Mouse (Mus musculus) embryonic facial prominence, embryonic 14.5 days (tissue): ENCODE measurements around the gene Csnk2b. TPM values are rescaled to one million over a fixed set of nuclear protein-coding genes. Genes with fewer than 3 reads are reported as not detected.
A peak's percentile ranks its signal among the peaks of the same experiment; 100 is the strongest.

Experiments
- ATAC-seq: fragments of 200-750 bp; cut with Nextera tagmentation; 2 replicates; pipeline ENCODE4 v1.8.0; 2017; ENCODE audit warnings: low read depth, moderate number of reproducible peaks, moderate TSS enrichment
- DNase-seq: peaks from one replicate; pipeline ENCODE4 v3.0.0-alpha.2; 2015; ENCODE audit warnings: low spot score
- H3K27ac ChIP-seq: fragments of 300-500 bp; sonication (generic); replicated peaks from 2 replicates; pipeline ENCODE4 v1.5.1; 2014; ENCODE audit warnings: low read depth, mild to moderate bottlenecking, low read length, moderate library complexity
- H3K27me3 ChIP-seq: fragments of 300-500 bp; sonication (generic); replicated peaks from 2 replicates; pipeline ENCODE4 v1.6.1; 2014; ENCODE audit warnings: low read length; ENCODE audit not compliant: control insufficient read depth, insufficient read depth
- H3K36me3 ChIP-seq: fragments of 300-500 bp; sonication (generic); 2 replicates; pipeline ENCODE4 v1.6.1; 2014; ENCODE audit warnings: low read length, mixed read lengths; ENCODE audit not compliant: control insufficient read depth, insufficient read depth
- H3K4me1 ChIP-seq: fragments of 300-500 bp; sonication (generic); 2 replicates; pipeline ENCODE4 v1.6.1; 2014; ENCODE audit warnings: antibody characterized with exemption, low read length; ENCODE audit not compliant: control insufficient read depth, insufficient read depth
- H3K4me2 ChIP-seq: fragments of 300-500 bp; sonication (generic); 2 replicates; pipeline ENCODE4 v1.6.1; 2014; ENCODE audit warnings: low read depth, mild to moderate bottlenecking, low read length, moderate library complexity, mixed read lengths
- H3K4me3 ChIP-seq: fragments of 300-500 bp; sonication (generic); 2 replicates; pipeline ENCODE4 v1.5.1; 2014; ENCODE audit warnings: low read depth, mild to moderate bottlenecking, low read length
- H3K9ac ChIP-seq: fragments of 300-500 bp; sonication (generic); 2 replicates; pipeline ENCODE4 v1.6.1; 2014; ENCODE audit warnings: low read depth, mild to moderate bottlenecking, low read length, moderate library complexity, mixed read lengths
- H3K9me3 ChIP-seq: fragments of 300-500 bp; sonication (generic); 2 replicates; pipeline ENCODE4 v1.6.1; 2016; ENCODE audit warnings: low read length; ENCODE audit not compliant: control insufficient read depth
- WGBS: fragments of 180-500 bp; shearing (Covaris S2); extraction: QIAGEN DNeasy Blood & Tissue Kit; methylation state at CpG from one replicate; pipeline ENCODE4 v1.1.7; 2014; 5-methylcytosine and 5-hydroxymethylcytosine counted together
- polyA plus RNA-seq: library from polyadenylated mRNA; unstranded; fragments of >200 nt; fragmentation: Nextera tagmentation; extraction: Ambion mirVana; gene quantifications from 2 replicates; pipeline ENCODE4 v1.2.1, GENCODE M21; 2014

Gene Csnk2b
- polyA plus RNA-seq, 1 experiment from 2014 or later = 279 TPM

DNA sequence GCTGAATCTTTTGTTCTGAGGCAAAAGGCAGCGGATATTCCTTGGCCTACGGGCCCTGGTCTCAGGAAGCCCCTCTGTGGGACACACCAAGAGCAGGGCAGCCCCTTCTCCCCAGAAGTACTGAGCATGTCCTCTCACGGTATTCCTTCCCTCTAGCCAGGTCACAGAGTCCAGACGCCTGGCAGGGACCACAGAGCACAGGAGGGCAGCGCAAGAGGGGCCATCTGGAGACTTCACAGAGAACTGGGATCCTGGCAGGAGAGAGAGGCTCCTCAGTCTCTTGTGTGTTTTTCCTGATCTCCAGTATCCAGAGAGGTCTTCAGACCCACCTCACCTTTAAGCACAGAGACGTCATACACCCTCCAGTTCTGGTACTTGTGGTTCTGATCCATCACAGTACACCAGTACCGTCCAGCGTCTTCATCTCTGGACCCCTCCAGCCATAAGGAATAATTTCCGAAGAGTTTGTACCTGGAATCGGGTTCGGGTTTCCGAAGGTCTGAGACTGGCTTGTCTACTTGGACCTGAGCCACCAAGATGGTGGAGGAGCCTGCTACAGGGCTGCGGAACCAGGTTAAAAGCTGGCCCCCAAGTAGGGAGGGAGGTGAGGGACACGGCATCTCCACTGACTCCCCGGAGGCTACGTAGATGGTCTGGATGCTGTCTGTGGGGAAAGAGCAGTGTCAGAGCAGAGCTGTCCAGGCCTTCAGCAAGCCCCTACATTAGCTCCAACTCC is 38.8 kb downstream of the Csnk2b start:
- 84% methylated on average over 16 of the region's 16 CpGs for WGBS
- Histone ChIP-seq H3K4me1 (no peaks in the 10 kb centered on the region), H3K9ac (0 out of 2 replicates have a peak overlapping the region, but pooled peaks have one; percentile 5), H3K9me3 (no peaks in the 10 kb centered on the region), H3K4me3 (no peak overlapping the region), H3K36me3 (no peaks in the 10 kb centered on the region), H3K4me2 (no peak overlapping the region), H3K27ac (no peak overlapping the region), H3K27me3 (no peaks in the 10 kb centered on the region)
- DNase-seq = no peak
- ATAC-seq = no peak

DNA sequence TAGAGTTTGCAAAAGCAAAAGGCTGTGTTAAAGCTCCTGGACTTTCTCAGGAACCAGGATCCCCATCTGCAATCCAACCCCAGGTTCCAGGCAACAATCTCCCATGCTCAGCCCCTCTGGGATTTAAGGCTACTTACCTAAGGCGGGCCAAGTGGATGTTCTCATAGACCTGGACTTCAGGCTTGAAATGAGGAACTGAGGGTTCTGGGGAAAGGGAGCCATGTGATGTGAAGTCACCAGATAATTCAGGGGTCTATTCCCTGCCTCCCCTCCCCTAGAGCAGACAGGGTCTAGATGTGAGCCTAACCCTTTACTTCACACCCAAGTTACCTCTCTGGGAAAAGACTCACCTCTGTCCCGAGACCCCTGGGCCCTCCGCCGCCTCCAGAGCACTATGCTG is 41.1 kb downstream of the Csnk2b start:
- DNase-seq = no peak
- Histone ChIP-seq H3K4me3 (no peak overlapping the region), H3K9me3 (no peaks in the 10 kb centered on the region), H3K9ac (no peak overlapping the region), H3K4me2 (no peak overlapping the region), H3K4me1 (peaks cover 3% of the 10 kb centered on the region; the same call in 1 of the 2 replicates), H3K27ac (no peak overlapping the region), H3K27me3 (no peaks in the 10 kb centered on the region), H3K36me3 (no peaks in the 10 kb centered on the region)
- ATAC-seq = no peak
- WGBS = 70% methylated on average over 4 of the region's 4 CpGs

DNA sequence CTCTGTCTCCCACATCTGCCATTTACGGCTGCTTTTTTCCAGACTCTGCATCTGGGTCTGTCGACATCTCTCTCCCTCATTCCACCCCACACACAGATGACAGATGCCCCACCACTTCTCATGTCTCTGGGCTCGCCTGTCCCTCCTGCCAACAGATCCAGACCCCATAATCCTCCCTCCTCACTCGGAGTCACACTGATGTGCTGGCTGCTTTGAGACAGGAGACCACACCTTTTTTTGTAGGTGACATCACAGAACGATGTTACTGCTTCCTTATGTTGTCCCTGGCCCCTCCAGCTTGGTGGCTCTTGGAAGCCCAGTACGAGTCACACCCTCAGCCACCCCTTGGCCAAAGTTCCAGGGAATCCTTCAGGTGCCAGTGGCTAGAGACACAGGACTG is 41.6 kb downstream of the Csnk2b start:
- no peak overlapping the region for H3K4me2 ChIP-seq
- DNase-seq (no peak), ATAC-seq (no peak)
- WGBS = 48% methylated on average over 6 of the region's 6 CpGs
- no peaks in the 10 kb centered on the region for H3K27me3 ChIP-seq
- H3K9ac ChIP-seq = no peak overlapping the region; the same call in 1 of the 2 replicates
- no peak overlapping the region for H3K4me3 ChIP-seq
- no peaks in the 10 kb centered on the region for H3K36me3 ChIP-seq
- H3K9me3 ChIP-seq = no peaks in the 10 kb centered on the region
- peaks cover 3% of the 10 kb centered on the region; the same call in 1 of the 2 replicates for H3K4me1 ChIP-seq
- H3K27ac ChIP-seq = no peak overlapping the region

DNA sequence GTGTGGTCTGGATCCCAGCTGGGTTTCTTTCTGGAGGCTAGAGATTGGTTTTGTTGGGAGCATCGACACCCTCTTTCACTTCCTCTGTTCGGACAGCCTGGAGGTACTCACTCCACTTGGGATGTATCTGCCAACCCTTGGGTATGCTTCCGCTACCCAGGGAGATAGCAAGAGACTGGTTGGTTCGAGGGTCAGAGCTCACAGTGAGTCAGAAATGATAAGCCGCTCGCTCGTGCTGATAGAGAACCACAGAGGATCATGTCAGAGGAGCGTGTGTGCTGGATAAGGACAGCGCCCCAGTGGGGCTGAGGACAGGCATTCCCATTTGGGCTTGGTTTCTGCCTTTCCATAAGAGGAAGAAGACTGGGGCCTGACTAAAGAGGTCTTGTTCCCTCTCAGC is 42.1 kb downstream of the Csnk2b start:
- DNase-seq = no peak
- WGBS = 65% methylated on average over 9 of the region's 9 CpGs

DNA sequence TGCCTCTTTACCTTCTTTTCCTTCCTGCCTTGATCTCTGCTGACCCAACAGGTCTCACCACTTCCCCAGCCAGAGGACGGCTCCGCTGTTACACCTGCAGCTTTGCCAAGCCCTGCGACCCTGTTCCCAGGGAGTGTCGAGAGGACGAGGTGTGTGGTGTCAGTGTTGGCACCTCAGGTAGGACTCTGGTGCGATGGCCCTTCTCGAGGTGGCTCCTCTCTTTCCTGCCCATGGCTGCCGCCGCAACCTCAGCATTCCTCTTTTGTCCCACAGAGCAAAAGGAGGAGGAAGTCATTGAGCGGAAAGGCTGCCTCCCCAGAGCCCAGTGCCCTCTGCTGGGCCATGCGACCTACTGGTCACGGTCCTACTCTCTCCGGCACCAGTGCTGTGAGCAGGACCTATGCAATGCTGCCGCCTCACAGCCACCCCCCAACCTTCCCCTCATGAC is 44.0 kb downstream of the Csnk2b start, which contains the start of gene Ly6g6d:
Gene Ly6g6d (minus strand): TSS at position 280 of the 448 bp plus-strand sequence.
- Histone ChIP-seq H3K4me2 (peak within 1 kb of the TSS; percentile 43), H3K36me3 (no peaks in the 10 kb centered on the region), H3K4me3 (peak within 1 kb of the TSS; percentile 8; the same call in 1 of the 2 replicates), H3K9ac (peak within 1 kb of the TSS; percentile 31), H3K27me3 (no peaks in the 10 kb centered on the region), H3K27ac (no peak within 1 kb of the TSS), H3K9me3 (no peaks in the 10 kb centered on the region), H3K4me1 (peaks cover 3% of the 10 kb centered on the region; the same call in 1 of the 2 replicates)
- WGBS = 12% methylated on average over 10 of the region's 14 CpGs
- ATAC-seq = peak; percentile 21
- no peak for DNase-seq

More for the DNA sequence above, 42.1 kb downstream of the Csnk2b start:
- Histone ChIP-seq H3K27me3 (no peaks in the 10 kb centered on the region), H3K4me2 (no peak overlapping the region), H3K9me3 (no peaks in the 10 kb centered on the region), H3K4me3 (no peak overlapping the region), H3K27ac (no peak overlapping the region), H3K36me3 (no peaks in the 10 kb centered on the region), H3K4me1 (peaks cover 3% of the 10 kb centered on the region; the same call in 1 of the 2 replicates), H3K9ac (no peak overlapping the region; the same call in 1 of the 2 replicates)
- no peak for ATAC-seq

DNA sequence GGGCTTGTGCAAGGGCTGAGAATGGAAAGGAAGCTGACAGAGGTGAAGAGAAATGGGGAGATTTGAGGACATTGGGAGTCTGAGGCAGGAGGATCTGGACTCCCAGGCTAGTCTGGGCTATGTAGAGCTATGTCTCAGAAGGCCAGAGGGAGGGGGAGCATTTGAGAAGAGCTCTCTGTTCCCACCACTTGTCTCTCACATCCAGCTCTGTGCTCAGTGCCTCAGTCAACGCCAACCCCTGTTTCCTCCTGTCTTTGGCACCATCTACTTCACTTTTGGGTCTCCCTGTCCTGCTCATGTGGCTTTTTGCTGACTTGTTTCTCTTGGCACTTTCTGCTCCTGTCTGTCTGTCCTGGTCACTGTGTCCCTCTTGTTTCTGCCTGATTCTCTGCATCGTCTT is 44.6 kb downstream of the Csnk2b start:
- no peaks in the 10 kb centered on the region for H3K9me3 ChIP-seq
- ATAC-seq = no peak
- H3K4me2 ChIP-seq = peak overlapping the region; percentile 43
- no peak for DNase-seq
- H3K27ac ChIP-seq = no peak overlapping the region
- H3K4me3 ChIP-seq = peak overlapping the region; percentile 8; the same call in 1 of the 2 replicates
- H3K4me1 ChIP-seq = peaks cover 3% of the 10 kb centered on the region; the same call in 1 of the 2 replicates
- no peaks in the 10 kb centered on the region for H3K27me3 ChIP-seq
- peak overlapping the region; percentile 31 for H3K9ac ChIP-seq
- no peaks in the 10 kb centered on the region for H3K36me3 ChIP-seq
- WGBS = 44% methylated on average over 2 of the region's 2 CpGs

DNA sequence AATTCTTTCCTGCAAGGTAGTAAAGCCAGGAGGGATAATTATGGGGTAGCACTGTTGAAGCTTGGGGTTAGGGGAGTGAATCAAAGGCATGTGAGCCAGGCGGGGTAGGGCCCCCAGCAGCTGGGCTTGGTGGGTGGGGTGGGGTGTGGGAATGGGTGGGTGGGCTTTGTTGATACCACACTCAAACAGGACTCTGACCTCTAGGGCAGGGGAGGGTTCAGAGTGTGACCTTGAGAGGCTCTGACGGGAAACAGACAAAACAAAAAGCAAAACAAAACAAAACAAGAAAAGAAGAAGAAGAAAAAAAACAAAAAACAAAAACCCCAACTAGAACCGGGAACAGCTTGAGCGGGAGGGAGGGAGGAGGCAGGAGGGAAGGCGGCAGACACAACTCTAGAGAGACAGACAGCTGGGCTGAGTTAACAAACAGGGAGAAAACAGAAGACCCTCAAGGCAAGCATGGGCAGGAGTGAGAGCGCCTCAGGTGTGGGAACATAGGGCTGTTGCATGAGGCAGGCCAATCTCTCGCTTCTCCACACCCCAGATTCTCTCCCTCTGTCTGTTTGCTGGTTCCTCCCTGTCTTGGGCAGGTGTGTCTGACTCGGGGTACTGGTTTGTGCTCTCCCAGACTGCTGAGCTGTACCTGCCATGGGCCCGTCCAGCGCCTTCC is 45.2 kb downstream of the Csnk2b start, which contains the start of gene Ly6g6e:
Gene Ly6g6e (plus strand): TSS at position 396 of the 670 bp plus-strand sequence.
- H3K9ac ChIP-seq = peak within 1 kb of the TSS; percentile 31
- WGBS = 9% methylated on average over 10 of the region's 10 CpGs
- DNase-seq (peak; percentile 39), ATAC-seq (peak; percentile 47)
- H3K27me3 ChIP-seq = no peaks in the 10 kb centered on the region
- H3K4me3 ChIP-seq = peak within 1 kb of the TSS; percentile 8; the same call in 1 of the 2 replicates
- H3K9me3 ChIP-seq = no peaks in the 10 kb centered on the region
- H3K27ac ChIP-seq = no peak within 1 kb of the TSS; the same call in 1 of the 2 replicates
- H3K36me3 ChIP-seq = no peaks in the 10 kb centered on the region
- peak within 1 kb of the TSS; percentile 43 for H3K4me2 ChIP-seq
- H3K4me1 ChIP-seq = peaks cover 3% of the 10 kb centered on the region; the same call in 1 of the 2 replicates

DNA sequence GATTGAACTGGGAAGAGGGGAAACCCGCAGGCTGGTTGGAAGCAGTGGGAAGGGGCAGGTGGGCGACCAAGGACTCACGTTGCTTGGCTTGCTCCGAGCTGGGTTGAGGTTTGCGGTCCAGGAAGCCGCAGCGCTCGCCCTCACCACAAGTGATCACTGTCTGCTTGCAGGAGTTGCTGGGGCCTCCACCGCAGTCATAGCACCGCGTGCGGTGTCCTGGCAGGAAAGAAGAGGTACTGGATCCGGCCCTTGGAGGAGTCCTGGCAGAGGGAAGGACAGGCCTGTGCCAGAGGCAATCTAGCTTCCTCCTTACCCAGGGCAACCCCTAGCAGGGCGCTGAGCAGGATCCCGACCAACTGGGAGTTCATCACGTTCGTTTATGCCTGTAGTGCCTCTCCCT is 47.8 kb downstream of the Csnk2b start:
- no peak overlapping the region for H3K9ac ChIP-seq
- no peaks in the 10 kb centered on the region for H3K36me3 ChIP-seq
- ATAC-seq (0 out of 2 replicates have a peak, but pooled peaks have one; percentile 14), DNase-seq (no peak)
- no peak overlapping the region for H3K4me3 ChIP-seq
- H3K4me2 ChIP-seq = no peak overlapping the region
- H3K27me3 ChIP-seq = no peaks in the 10 kb centered on the region
- WGBS = 54% methylated on average over 8 of the region's 17 CpGs
- H3K27ac ChIP-seq = no peak overlapping the region
- peaks cover 3% of the 10 kb centered on the region; the same call in 1 of the 2 replicates for H3K4me1 ChIP-seq
- H3K9me3 ChIP-seq = no peaks in the 10 kb centered on the region
